Mouse (Mus musculus) cerebellum, adult 2 months (tissue): Measurements from ENCODE around the gene Tmem229a.

Experiments
- CTCF ChIP-seq: fragments of 200-500 bp; IDR thresholded peaks from 2 replicates; pipeline ENCODE4 v1.5.1; 2011; ENCODE audit warnings: low read depth, mild to moderate bottlenecking, control low read depth, low read length, moderate library complexity, borderline replicate concordance; ENCODE audit not compliant: insufficient read depth
- POLR2A ChIP-seq: fragments of 200-500 bp; IDR thresholded peaks from 2 replicates; pipeline ENCODE4 v1.6.1; 2011; ENCODE audit warnings: low read length, control low read depth, borderline replicate concordance; ENCODE audit not compliant: insufficient read depth

GRCm38 (mm10) chr6:24989836-24990235 is 33.7 kb upstream of the Tmem229a start:
- TF ChIP-seq CTCF, result no peak
- TF ChIP-seq POLR2A, result no peak
